Mouse (Mus musculus) heart, adult 18-20 months (tissue): ENCODE results near the gene Pcgf2. TPM values are rescaled to one million over a fixed set of nuclear protein-coding genes. Genes with fewer than 3 reads are reported as not detected.
"Not testable (repeated sequence)": the region's sequence is repeated elsewhere in the genome, so short reads cannot be mapped to it uniquely, and the experiment has no call there.

Experiments used
- DNase-seq, 2 experiments: peaks; one replicate each; pipeline ENCODE4 v3.0.0; 2021 to 2022; ENCODE audit warnings: mixed read lengths in 1 of 2
- total RNA-seq, 2 experiments: library from RNA; stranded (reverse); gene quantifications; 2 replicates each; pipeline ENCODE4 v1.2.3; 2021

The Pcgf2 gene
- total RNA-seq, 2 experiments from 2014 or later, result 4.8 to 4.9 TPM

- DNase-seq, result no peak
Measured at GRCm38 (mm10) chr11:97668160-97668559, 32.1 kb downstream of the Pcgf2 start.

- no peak for DNase-seq
Measured at GRCm38 (mm10) chr11:97666794-97667193, 33.5 kb downstream of the Pcgf2 start.

GRCm38 (mm10) chr11:97666221-97666620 lies 34.1 kb downstream of the Pcgf2 start:
- DNase-seq, result no peak

DNA sequence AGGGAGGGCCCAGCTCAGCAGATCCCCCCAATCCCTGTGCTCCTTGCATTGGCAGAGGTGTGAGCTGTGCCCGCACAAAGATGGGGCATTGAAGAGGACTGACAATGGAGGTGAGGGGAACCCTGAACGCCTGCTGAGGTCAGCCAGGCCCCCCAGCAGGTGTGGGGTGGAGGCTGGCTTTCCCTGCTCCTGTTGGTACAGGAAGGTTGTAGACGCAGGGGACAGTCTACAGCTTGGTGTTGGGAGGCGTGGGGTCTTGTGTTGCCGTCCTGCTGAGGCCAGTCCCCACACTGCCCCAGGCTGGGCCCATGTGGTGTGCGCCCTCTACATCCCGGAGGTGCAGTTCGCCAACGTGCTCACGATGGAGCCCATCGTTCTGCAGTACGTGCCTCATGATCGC lies 34.9 kb downstream of the Pcgf2 start:
- DNase-seq, result no peak

DNA sequence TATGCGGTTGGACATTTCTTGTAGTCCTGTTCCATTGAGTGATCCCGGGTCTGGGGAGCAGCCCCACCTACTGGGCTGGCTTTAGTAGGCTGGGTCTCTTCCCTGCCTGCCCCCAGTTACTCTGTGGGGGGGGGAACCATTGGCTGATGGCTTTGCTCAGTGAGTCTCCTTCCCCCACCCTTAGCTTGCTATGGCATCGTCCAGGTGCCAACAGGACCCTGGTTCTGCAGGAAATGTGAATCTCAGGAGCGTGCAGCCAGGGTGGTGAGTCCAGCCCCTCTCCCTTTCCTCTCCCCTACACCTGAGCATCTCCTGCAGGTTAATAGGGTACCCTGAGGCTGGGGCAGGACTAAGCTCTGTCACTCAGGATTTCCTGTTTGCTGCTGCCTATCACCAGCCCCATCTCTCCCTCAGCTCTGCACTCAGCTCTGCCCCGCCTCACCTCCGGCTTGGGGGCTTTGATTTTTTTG lies 35.5 kb downstream of the Pcgf2 start:
- peak in 1 of 2 experiments; percentile 41 for DNase-seq

DNA sequence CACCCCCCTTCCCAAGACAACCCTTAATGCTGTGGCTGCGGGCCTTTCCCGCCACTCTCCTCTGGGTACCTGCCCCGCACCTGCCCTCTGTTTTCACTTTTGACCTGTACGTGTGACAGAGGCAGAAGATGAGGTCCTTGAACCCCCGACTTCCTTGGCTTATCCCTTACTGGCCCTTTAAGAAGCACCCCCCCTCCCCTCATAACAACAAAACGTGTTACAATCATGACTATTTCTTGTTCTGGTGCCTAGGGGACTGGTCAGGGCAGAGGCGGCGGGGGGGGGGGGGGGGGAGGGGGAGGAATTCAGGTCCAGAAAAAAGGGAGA lies 36.0 kb downstream of the Pcgf2 start:
- DNase-seq, result no peak

- peak; percentile 84 to 85 for DNase-seq
Measured at GRCm38 (mm10) chr11:97663528-97664338, 36.6 kb downstream of the Pcgf2 start.

- DNase-seq, result peak; percentile 87 to 88
Measured at GRCm38 (mm10) chr11:97662893-97663527, 37.3 kb downstream of the Pcgf2 start, which contains the start of gene Mllt6. Gene Mllt6 (plus strand): TSS chr11:97663414.

- DNase-seq, result peak; percentile 51 to 71
Measured at GRCm38 (mm10) chr11:97662207-97662892, 37.9 kb downstream of the Pcgf2 start.

- DNase-seq, result peak; percentile 84 to 86
Measured at GRCm38 (mm10) chr11:97661648-97662133, 38.6 kb downstream of the Pcgf2 start.

- peak in 1 of 2 experiments; percentile 57 for DNase-seq
Measured at GRCm38 (mm10) chr11:97660734-97661647, 39.3 kb downstream of the Pcgf2 start.

DNA sequence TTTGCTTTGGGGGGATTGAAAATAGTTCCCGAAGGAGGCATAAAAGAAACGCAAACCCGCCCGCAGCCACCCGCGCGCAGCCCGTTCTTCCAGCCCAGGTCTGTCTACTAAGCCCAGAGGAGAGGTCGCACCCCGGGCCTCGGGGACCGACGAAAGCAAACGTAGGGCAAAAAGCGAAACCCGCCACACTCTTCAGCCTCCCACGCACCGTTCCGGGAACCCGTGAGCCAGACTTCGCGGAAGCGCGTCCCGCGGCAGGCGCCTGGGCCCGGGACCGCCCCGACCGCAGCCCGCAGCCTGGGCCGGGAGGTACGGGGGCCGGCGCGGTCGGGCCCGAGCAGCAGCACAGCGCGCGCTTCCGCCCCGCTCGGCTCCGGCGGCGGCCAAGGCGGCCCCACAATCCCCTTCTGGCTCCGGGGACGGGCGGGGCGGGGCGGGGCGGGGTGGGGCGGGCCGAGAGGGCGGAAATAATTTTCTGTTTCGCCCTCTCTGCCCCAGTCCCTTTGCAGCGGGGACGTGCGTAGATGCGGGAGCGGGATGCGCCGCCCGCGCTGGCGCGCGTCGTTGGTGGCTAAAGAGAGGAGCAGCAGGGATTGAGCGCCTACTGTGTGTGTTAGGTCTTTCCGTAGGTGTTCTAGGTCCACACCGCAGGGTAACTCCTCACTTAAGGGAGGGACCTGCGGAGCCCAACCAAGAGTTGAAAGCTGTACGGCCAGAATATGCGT lies 40.1 kb downstream of the Pcgf2 start:
- DNase-seq, result peak; percentile 89 to 90

DNA sequence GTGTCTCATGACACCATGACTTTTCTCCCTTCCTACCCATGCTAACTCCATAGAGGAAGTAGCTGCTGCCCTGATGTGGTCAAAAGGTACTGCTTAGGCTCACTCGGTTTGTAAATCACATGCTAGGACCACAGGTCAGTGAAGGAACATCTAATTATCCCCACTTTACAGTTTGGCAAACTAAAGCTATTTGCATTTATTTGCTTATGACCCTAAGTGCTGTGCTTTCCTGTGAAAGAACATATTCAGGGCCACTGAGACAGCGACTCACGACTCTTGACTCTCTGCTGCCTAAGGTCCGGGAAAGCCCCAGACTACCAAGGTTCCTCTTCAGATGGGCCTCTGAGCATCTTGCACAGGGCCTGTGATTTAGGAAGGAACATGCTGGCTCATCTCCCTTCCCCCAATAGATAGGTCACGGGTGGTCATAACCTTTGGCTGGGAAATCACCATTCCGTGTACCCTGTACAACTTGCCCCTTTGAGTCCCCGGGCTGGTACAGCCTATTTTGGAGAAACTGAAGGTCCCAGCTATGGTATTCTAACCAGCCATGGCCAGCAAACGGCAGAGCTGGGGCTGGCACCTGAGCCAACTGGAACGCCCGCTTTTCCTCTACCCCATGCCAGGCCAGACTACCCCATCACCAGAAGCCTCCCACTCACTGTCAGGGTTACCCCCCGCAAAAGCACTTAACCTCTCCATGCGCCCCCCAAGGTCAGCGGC lies 40.9 kb downstream of the Pcgf2 start:
- DNase-seq, result peak in 1 of 2 experiments; percentile 51

GRCm38 (mm10) chr11:97658751-97659266 lies 41.5 kb downstream of the Pcgf2 start:
- no peak for DNase-seq

- not testable (repeated sequence) for DNase-seq
Measured at GRCm38 (mm10) chr11:97657967-97658366, 42.3 kb downstream of the Pcgf2 start.

DNA sequence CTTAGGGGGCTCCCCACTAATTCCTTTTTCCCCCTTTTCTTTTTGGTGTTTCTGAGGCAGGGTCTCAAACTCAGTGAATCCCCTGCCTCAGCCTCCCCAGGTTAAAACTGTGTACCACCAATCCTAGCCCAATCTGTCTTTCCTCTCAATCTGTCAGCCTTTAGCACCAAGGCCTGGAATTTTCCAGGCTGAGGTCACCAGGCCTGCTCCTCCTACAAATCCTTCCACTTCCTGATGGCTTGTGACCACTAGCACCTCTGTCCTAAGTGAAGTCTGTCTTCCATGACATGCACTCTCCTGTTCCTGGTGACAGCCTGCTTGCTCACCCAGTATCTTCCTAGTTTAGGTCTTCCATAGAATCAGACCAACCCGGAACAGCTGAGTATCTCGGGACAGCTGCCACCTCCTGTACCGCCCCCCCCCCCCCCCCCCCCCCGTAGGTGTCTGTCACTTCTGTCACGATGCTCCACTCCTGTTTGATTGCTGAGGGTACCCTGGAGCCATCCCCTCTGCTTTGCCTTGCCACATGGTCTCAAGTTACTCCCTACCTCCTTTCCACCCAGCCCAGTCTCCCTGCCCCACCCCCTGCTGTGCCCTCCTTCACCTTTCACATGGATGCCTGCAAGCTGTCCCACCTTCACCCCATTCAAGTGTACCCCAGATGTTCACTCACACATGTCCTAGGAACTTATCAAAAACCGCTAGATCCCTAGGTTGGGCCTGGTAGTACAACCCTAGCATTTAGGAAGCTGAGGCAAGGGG lies 42.9 kb downstream of the Pcgf2 start:
- DNase-seq, result no peak

GRCm38 (mm10) chr11:97656269-97656971 lies 43.9 kb downstream of the Pcgf2 start:
- no peak for DNase-seq

DNA sequence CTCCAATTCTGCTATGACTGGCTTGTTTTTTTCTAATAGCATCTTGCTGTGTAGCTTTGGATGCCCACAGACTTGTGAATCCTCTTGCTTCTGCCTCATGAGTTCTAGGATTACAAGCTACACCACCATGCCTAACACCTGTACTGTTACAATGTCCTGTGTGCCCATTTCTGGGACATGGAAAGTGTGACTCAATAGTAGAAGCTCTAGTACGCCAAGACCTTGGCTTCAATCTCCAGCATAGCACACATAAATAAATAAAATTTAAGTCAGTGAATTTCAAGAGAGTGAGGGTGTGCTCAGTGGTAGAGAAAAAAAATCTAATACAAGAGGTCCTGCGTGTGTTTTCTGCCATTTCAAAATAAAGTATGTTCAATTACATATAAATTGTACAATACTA lies 46.1 kb downstream of the Pcgf2 start:
- DNase-seq, result no peak
